Mouse (Mus musculus) liver, postnatal 0 days (tissue): Measurements from ENCODE around the gene Rab3gap2. TPM values are rescaled to one million over a fixed set of nuclear protein-coding genes. Genes with fewer than 3 reads are reported as not detected.
A peak's percentile ranks its signal among the peaks of the same experiment; 100 is the strongest.

Experiments
- ATAC-seq: fragments of 200-750 bp; cut with Nextera tagmentation; 2 replicates; pipeline ENCODE4 v1.8.0; 2017; ENCODE audit warnings: mild to moderate bottlenecking, moderate library complexity
- DNase-seq: peaks from one replicate; pipeline ENCODE4 v3.0.0-alpha.2; 2016
- H3K27ac ChIP-seq: fragments of 300-500 bp; sonication (generic); 2 replicates; pipeline ENCODE4 v1.5.1; 2014; ENCODE audit warnings: antibody characterized with exemption, moderate library complexity, mild to moderate bottlenecking, low read depth
- H3K27me3 ChIP-seq: fragments of 300-500 bp; sonication (generic); 2 replicates; pipeline ENCODE4 v1.6.1; 2014; ENCODE audit warnings: low read length, control low read depth, mixed read lengths; ENCODE audit not compliant: insufficient read depth
- H3K36me3 ChIP-seq: fragments of 300-500 bp; sonication (generic); replicated peaks from 2 replicates; pipeline ENCODE4 v1.6.1; 2014; ENCODE audit warnings: mild to moderate bottlenecking, control low read depth, low read length, moderate library complexity, mixed read lengths; ENCODE audit not compliant: insufficient read depth
- H3K4me1 ChIP-seq: fragments of 300-500 bp; sonication (generic); 2 replicates; pipeline ENCODE4 v1.6.1; 2014; ENCODE audit warnings: antibody characterized with exemption, mild to moderate bottlenecking, control low read depth; ENCODE audit not compliant: insufficient read depth
- H3K4me2 ChIP-seq: fragments of 300-500 bp; sonication (generic); 2 replicates; pipeline ENCODE4 v1.6.1; 2014; ENCODE audit warnings: low read depth, mild to moderate bottlenecking, low read length, moderate library complexity, mixed read lengths
- H3K4me3 ChIP-seq: fragments of 300-500 bp; sonication (generic); 2 replicates; pipeline ENCODE4 v1.5.1; 2014; ENCODE audit warnings: low read depth, low read length
- H3K9ac ChIP-seq: fragments of 300-500 bp; sonication (generic); replicated peaks from 2 replicates; pipeline ENCODE4 v1.6.1; 2014; ENCODE audit warnings: mild to moderate bottlenecking, moderate library complexity
- H3K9me3 ChIP-seq: fragments of 300-500 bp; sonication (generic); 2 replicates; pipeline ENCODE4 v1.6.1; 2016; ENCODE audit warnings: mild to moderate bottlenecking, control low read depth, low read length, mixed read lengths
- CTCF ChIP-seq: sonication (generic); IDR thresholded peaks from 2 replicates; pipeline ENCODE4 v1.5.1; 2016; ENCODE audit warnings: antibody characterized with exemption, low read depth
- EP300 ChIP-seq: IDR thresholded peaks from 2 replicates; pipeline ENCODE4 v1.6.1; 2016; ENCODE audit warnings: antibody characterized with exemption, low read depth, mild to moderate bottlenecking
- WGBS: fragments of 180-500 bp; shearing (Covaris S2); extraction: QIAGEN DNeasy Blood & Tissue Kit; methylation state at CpG from one replicate; pipeline ENCODE4 v1.1.7; 2014; ENCODE audit not compliant: insufficient replicate concordance; 5-methylcytosine and 5-hydroxymethylcytosine counted together
- polyA plus RNA-seq: library from polyadenylated mRNA; unstranded; fragments of >200 nt; fragmentation: Nextera tagmentation; extraction: Ambion mirVana; gene quantifications from 2 replicates; pipeline ENCODE4 v1.2.1, GENCODE M21; 2015

The Rab3gap2 gene
- polyA plus RNA-seq, 1 experiment from 2014 or later: 7.3 TPM

DNA sequence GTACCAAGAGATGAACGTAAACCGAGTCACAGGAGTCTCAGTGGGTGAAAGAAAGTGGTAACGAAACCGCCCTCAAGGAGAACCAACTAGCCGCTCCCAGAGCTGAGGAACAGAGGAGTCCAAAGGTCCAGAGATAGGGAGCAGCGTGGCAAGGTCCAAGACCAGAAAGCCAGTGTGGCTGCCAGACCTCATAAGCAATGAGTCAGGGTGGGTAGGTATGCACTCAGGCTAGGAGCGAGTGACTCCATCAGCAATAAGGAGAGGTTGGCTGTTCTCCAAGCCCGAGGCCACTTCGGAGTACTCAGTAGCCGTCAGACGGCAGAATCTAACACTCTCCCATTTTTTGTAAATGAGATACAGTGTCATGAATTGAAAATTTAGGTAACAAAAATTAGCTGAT lies 78.9 kb downstream of the Rab3gap2 start:
- ATAC-seq (no peak), DNase-seq (no peak)
- H3K9ac ChIP-seq: no peak overlapping the region
- H3K27ac ChIP-seq: no peak overlapping the region
- TF ChIP-seq CTCF (no peak), EP300 (no peak)
- H3K4me1 ChIP-seq: no peaks in the 10 kb centered on the region
- H3K4me2 ChIP-seq: no peak overlapping the region
- no peaks in the 10 kb centered on the region for H3K27me3 ChIP-seq
- WGBS: 89% methylated on average over 11 of the region's 11 CpGs
- H3K9me3 ChIP-seq: no peaks in the 10 kb centered on the region
- no peak overlapping the region for H3K4me3 ChIP-seq
- H3K36me3 ChIP-seq: peaks cover 86% of the 10 kb centered on the region

- Histone ChIP-seq H3K27me3 (no peaks in the 10 kb centered on the region), H3K36me3 (peaks cover 85% of the 10 kb centered on the region), H3K9ac (no peak overlapping the region), H3K4me2 (no peak overlapping the region), H3K4me1 (no peaks in the 10 kb centered on the region), H3K4me3 (no peak overlapping the region), H3K9me3 (no peaks in the 10 kb centered on the region), H3K27ac (no peak overlapping the region)
- DNase-seq (no peak), ATAC-seq (no peak)
- TF ChIP-seq CTCF (no peak), EP300 (no peak)
- WGBS: 93% methylated on average over 15 of the region's 15 CpGs
Measured at GRCm38 (mm10) chr1:185283247-185283646, 79.3 kb downstream of the Rab3gap2 start.

DNA sequence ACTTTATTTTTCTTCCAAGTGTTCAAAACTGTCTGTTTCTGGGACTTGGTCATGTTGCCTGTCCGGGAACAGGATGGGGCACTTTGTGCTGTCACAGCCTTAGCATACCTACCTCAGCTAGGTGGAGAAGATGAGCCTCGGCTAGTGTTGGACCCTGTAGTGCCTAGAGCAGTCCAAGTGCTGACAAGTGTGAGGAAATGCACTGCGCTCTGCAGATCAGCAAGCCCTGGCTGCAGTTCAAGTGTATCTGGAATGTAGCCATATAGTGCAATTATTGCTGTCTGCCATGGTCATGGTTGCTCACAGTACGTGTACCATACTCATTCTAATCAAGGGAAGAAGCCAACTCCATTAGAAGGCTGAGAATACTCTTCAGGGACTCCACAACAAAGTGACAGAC lies 80.8 kb downstream of the Rab3gap2 start:
- DNase-seq: no peak
- 63% methylated on average over 4 of the region's 4 CpGs for WGBS
- H3K4me1 ChIP-seq: no peaks in the 10 kb centered on the region

GRCm38 (mm10) chr1:185285171-185285570 lies 81.3 kb downstream of the Rab3gap2 start:
- Histone ChIP-seq H3K27me3 (no peaks in the 10 kb centered on the region), H3K27ac (no peak overlapping the region), H3K36me3 (peaks cover 67% of the 10 kb centered on the region), H3K4me2 (no peak overlapping the region), H3K4me1 (no peaks in the 10 kb centered on the region), H3K9ac (no peak overlapping the region), H3K4me3 (no peak overlapping the region), H3K9me3 (no peaks in the 10 kb centered on the region)
- ATAC-seq: no peak
- DNase-seq: peak; percentile 40
- TF ChIP-seq EP300 (no peak), CTCF (no peak)
- WGBS: 82% methylated on average over 4 of the region's 4 CpGs

More for the DNA sequence above, 80.8 kb downstream of the Rab3gap2 start:
- Histone ChIP-seq H3K4me2 (no peak overlapping the region), H3K4me3 (no peak overlapping the region), H3K27ac (no peak overlapping the region), H3K36me3 (peaks cover 70% of the 10 kb centered on the region), H3K9ac (no peak overlapping the region), H3K9me3 (no peaks in the 10 kb centered on the region), H3K27me3 (no peaks in the 10 kb centered on the region)
- TF ChIP-seq EP300 (no peak), CTCF (no peak)
- no peak for ATAC-seq

- TF ChIP-seq CTCF (no peak), EP300 (no peak)
- H3K36me3 ChIP-seq: peaks cover 62% of the 10 kb centered on the region
- H3K9me3 ChIP-seq: no peaks in the 10 kb centered on the region
- no peak overlapping the region for H3K9ac ChIP-seq
- H3K4me3 ChIP-seq: no peak overlapping the region
- ATAC-seq (no peak), DNase-seq (no peak)
- no peaks in the 10 kb centered on the region for H3K27me3 ChIP-seq
- H3K27ac ChIP-seq: no peak overlapping the region
- no peak overlapping the region for H3K4me2 ChIP-seq
- WGBS: 88% methylated on average over 20 of the region's 20 CpGs
- no peaks in the 10 kb centered on the region for H3K4me1 ChIP-seq
Measured at GRCm38 (mm10) chr1:185287066-185287465, 83.1 kb downstream of the Rab3gap2 start.

DNA sequence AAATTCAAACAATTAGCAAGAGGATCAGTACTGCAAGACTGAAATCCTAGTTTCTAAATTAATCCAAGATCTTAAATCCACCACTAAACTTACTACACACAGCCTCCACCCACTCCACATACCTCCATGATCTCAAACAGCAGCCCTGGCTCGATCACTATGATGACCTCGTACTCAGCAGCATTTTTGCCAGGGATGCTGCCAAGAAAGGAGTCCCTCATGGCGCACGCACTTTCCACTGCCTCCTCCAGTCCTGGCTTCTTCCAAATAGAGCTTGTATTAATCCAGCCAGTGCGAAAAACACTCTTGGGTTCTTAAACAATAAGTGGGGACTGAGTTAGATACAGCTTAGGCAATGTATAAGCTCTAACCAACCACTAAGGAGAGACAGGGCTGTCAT lies 85.3 kb downstream of the Rab3gap2 start:
- H3K4me3 ChIP-seq: no peak overlapping the region
- 88% methylated on average over 5 of the region's 5 CpGs for WGBS
- no peak for TF ChIP-seq EP300
- no peak for TF ChIP-seq CTCF
- H3K36me3 ChIP-seq: peaks cover 50% of the 10 kb centered on the region
- H3K4me1 ChIP-seq: no peaks in the 10 kb centered on the region
- H3K27ac ChIP-seq: no peak overlapping the region
- no peak overlapping the region for H3K4me2 ChIP-seq
- no peaks in the 10 kb centered on the region for H3K27me3 ChIP-seq
- DNase-seq (no peak), ATAC-seq (no peak)
- no peak overlapping the region for H3K9ac ChIP-seq
- no peaks in the 10 kb centered on the region for H3K9me3 ChIP-seq

- no peaks in the 10 kb centered on the region for H3K27me3 ChIP-seq
- TF ChIP-seq EP300: no peak
- no peak for TF ChIP-seq CTCF
- no peak overlapping the region for H3K27ac ChIP-seq
- no peak for DNase-seq
- no peaks in the 10 kb centered on the region for H3K4me1 ChIP-seq
- no peak for ATAC-seq
- no peak overlapping the region for H3K4me3 ChIP-seq
- 86% methylated on average over 4 of the region's 4 CpGs for WGBS
- H3K36me3 ChIP-seq: peaks cover 50% of the 10 kb centered on the region
- no peak overlapping the region for H3K4me2 ChIP-seq
- H3K9me3 ChIP-seq: no peaks in the 10 kb centered on the region
- no peak overlapping the region for H3K9ac ChIP-seq
Measured at GRCm38 (mm10) chr1:185291336-185291735, 87.4 kb downstream of the Rab3gap2 start.
